Mouse (Mus musculus): ENCODE measurements around the gene Cnnm3.

Cnnm3 gene

GRCm38 (mm10) chr1:36501261-36501660, 10.4 kb upstream of the Cnnm3 start:
- DNase-seq = peak; percentile 88 to 93

GRCm38 (mm10) chr1:36508238-36508637, 3.4 kb upstream of the Cnnm3 start:
- peak in 1 of 2 experiments; percentile 50 for DNase-seq

- DNase-seq = peak; percentile 76 to 81
Measured at GRCm38 (mm10) chr1:36512089-36512965, 660 bp downstream of the Cnnm3 start.

- DNase-seq = no peak
Measured at GRCm38 (mm10) chr1:36512966-36513280, 1.3 kb downstream of the Cnnm3 start.

- DNase-seq = no peak
Measured at GRCm38 (mm10) chr1:36513310-36513709, 1.6 kb downstream of the Cnnm3 start.

- peak; percentile 66 to 81 for DNase-seq
Measured at GRCm38 (mm10) chr1:36513718-36514117, 2.1 kb downstream of the Cnnm3 start.

- peak; percentile 52 to 55 for DNase-seq
Measured at GRCm38 (mm10) chr1:36518259-36518658, 6.6 kb downstream of the Cnnm3 start.

GRCm38 (mm10) chr1:36519626-36520025, 8.0 kb downstream of the Cnnm3 start:
- no peak for DNase-seq

GRCm38 (mm10) chr1:36522210-36522609, 10.5 kb downstream of the Cnnm3 start:
- peak; percentile 45 to 63 for DNase-seq

- DNase-seq = no peak
Measured at GRCm38 (mm10) chr1:36523332-36524013, 11.8 kb downstream of the Cnnm3 start.

GRCm38 (mm10) chr1:36524058-36524457, 12.4 kb downstream of the Cnnm3 start:
- no peak for DNase-seq

GRCm38 (mm10) chr1:36525774-36526173, 14.1 kb downstream of the Cnnm3 start:
- DNase-seq = no peak

- DNase-seq = no peak
Measured at GRCm38 (mm10) chr1:36526903-36527302, 15.2 kb downstream of the Cnnm3 start.

GRCm38 (mm10) chr1:36528351-36528750, 16.7 kb downstream of the Cnnm3 start:
- DNase-seq = no peak

GRCm38 (mm10) chr1:36529274-36529673, 17.6 kb downstream of the Cnnm3 start:
- DNase-seq = no peak

GRCm38 (mm10) chr1:36529875-36530274, 18.2 kb downstream of the Cnnm3 start:
- no peak for DNase-seq

GRCm38 (mm10) chr1:36530485-36530884, 18.8 kb downstream of the Cnnm3 start:
- peak in 1 of 2 experiments; percentile 56 for DNase-seq

- no peak for DNase-seq
Measured at GRCm38 (mm10) chr1:36530962-36531361, 19.3 kb downstream of the Cnnm3 start.

- DNase-seq = no peak
Measured at GRCm38 (mm10) chr1:36531461-36531860, 19.8 kb downstream of the Cnnm3 start.

- no peak for DNase-seq
Measured at GRCm38 (mm10) chr1:36533546-36533945, 21.9 kb downstream of the Cnnm3 start.

- no peak for DNase-seq
Measured at GRCm38 (mm10) chr1:36534595-36535058, 23.0 kb downstream of the Cnnm3 start.

GRCm38 (mm10) chr1:36535477-36536396, 24.1 kb downstream of the Cnnm3 start:
- DNase-seq = peak; percentile 78 to 85

- DNase-seq = no peak
Measured at GRCm38 (mm10) chr1:36536397-36536728, 24.7 kb downstream of the Cnnm3 start.
